Mouse (Mus musculus): ENCODE results near the gene Socs4. TPM values are rescaled to one million over a fixed set of nuclear protein-coding genes. Genes with fewer than 3 reads are reported as not detected.
"Not testable (repeated sequence)": the region's sequence is repeated elsewhere in the genome, so short reads cannot be mapped to it uniquely, and the experiment has no call there.

The Socs4 gene
- total RNA-seq, 2 experiments from 2014 or later = 8.7 to 10.8 TPM

DNA sequence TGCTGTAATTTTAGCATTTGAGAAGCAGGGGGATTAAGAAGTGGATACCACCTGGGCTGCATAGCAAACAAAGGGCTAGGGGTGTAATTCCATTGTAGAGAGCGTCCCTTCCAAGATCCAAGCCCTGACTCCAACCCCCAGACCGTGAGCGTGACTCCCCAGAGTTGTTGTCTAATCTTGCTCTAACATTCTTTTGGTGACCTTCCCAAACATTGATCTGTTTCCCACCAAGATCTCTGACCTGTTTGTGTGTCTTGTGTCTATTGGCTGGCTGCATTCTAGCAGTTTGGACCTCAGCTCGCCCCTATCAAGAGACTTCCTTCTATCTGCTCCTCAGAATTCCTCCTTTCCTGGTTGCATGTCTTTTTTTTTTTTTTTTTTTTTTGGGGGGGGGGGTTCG, 10.3 kb downstream of the Socs4 start:
- DNase-seq = no peak

DNA sequence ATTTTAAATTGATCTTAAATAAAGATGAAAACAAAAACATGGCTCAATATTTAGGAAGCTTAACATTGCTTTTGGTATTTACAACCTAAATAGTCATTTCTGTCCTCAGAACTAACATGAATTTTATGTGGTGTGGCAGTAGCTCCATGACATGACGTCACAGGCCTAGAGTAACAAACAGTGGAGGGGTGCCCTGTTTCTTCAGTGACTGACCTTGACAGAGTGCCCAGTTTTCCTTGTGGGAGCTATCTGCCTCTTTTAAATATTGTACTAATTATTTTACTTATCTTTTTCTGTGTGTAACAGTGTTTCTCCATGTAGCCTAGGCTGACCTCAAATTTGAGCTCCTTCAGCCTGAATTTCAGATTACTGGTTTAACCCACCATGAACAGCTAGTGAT, 15.0 kb downstream of the Socs4 start:
- DNase-seq = no peak

DNA sequence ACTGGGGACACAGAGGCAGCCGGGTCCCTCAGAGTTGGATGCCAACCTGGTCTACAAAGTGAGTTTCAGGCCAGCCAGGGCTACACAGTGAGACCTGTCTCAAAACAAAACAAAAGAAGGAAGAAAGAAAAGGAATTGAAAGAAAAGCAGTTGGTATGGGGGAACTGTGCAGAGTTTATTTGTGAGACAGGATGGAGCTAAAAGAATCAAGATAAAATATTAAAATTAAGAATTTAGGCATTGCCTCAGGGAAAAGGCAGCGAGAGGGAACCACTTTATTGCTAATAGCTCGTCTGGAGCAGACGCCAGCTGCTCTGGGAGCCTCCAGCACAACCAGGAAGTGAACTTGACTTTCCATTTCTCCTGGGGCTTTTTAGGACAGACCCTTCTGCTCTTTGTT, 17.4 kb downstream of the Socs4 start:
- no peak for DNase-seq

DNA sequence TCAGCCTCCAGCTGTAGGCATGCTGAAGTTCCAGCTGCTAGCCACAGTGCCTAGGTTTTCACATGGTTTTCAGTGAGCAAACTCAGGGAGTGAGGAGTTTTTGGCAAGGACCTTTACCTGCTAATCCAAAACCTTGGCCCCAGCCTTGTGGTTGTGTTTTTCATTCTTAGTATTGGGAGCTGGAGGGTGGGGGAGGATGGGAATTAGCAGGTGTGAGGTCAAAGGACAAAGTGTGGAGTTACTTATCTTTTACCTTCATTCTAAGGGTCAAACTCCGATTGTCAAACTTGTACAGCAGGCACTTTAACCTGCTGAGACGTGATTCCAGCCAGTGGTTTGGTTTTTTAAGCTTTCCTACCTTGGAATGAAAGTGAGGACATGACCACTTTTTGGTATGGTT, 19.5 kb downstream of the Socs4 start:
- DNase-seq = no peak

DNA sequence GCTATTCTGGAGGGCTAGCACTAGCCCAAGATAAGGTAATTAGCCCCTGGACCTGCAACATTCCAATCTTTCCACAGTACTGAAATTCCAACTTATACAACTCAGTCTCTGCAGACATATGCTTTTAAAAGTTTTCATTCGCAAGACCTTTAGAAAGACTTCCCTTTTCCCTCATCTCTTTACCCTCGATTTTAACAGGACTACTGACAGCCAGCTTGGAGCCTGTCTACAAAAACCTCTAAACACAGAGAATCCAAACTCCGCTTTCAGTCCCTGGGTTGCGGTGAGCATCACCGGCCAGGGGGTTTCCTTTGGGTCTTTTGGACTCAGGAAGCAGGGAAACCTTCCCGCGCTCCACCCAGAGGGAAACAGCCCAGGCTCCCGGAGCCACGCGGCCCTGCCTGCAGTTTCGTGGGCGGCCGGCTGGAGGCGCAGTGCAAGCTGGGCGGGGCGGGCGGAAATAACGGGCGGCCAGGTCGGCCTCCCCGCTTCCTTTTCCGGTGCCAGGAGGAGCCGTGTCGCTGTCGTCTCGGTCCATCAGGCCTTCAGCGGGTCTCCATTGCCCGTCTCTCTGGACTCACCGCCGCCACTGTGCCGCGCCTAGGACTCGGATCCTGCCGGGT, 21.2 kb downstream of the Socs4 start, which contains the start of gene Mapk1ip1l:
Gene Mapk1ip1l, plus strand, starts transcription at position 482 of the 623 bp plus-strand sequence.
- peak; percentile 94 for DNase-seq

DNA sequence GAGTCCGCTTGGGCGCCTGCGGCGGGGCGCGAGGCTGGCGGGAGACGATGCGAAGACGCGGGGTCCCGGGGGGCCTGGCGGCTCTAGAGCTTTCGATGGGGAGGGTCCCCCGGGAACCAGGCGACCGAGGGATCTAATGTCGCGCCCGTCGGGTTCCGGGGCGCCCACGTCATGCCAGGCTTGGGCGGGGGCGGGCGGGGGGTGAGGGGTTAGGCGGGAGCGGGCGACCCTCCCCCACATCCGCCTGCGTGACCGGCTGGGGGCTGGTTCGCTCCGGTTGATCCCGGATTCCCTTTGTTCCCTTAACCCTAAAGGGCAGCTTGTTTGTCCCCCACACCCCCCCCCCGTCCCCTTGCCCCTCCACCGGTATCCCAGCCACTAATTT, 21.7 kb downstream of the Socs4 start:
- no peak for DNase-seq

DNA sequence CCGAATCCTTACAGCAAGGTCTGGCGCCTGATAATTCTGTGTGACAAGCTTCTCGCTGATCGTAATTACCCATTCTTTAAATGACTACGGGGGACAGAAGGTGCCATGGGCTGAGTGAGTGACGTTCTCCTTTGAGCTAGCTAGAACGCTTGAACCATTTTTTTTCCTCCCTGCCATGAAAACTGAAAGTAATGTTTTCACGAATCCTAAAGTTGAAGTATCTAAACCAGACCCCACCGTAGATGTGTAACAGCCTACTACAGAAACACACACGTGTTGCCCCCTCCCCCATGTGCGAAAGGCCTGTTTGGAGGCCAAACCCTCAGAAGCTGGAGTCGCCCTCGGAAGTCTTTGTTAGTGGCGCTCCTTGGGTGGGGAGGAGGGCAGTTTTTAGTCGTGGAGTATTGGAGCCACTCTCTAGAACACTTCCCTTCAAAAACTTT, 22.1 kb downstream of the Socs4 start:
- DNase-seq = peak; percentile 11

DNA sequence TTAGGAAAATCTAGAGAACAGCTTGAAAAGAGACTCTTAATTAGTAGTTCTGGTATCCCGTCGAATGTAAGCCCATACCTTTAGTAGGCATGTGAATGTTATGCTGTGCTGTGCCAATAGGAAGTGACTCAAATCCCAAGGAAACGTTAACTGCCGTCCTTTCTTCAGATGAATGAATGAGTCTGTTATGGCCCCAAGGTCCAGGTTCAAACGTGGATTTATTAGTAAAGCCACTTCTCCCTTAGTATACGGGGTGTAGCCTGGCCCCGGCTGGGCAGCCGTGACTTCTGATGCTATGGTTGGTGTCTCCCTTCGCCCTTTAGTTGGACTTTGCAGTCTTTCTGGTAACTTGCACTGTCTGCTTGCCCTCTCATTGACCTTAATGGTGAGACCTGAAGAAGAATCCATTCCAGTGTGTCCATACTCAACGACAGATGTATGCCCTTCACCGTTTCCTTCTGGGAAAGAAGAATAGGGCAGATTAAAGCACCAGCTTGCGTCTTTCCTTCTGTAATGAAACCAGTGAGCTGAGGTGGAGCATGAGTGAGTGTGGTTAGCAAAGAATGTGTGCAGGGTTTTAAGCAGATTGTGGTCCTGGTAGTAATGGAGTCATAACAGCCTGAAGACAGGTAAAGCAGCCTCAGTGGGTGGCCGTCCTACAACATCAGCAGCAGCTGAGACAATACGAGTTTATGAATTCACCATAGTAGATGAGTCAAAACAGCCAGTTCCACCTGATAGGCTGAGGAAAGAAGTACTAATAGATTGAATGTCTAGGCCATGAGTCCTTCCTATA, 26.4 kb downstream of the Socs4 start:
- no peak for DNase-seq

DNA sequence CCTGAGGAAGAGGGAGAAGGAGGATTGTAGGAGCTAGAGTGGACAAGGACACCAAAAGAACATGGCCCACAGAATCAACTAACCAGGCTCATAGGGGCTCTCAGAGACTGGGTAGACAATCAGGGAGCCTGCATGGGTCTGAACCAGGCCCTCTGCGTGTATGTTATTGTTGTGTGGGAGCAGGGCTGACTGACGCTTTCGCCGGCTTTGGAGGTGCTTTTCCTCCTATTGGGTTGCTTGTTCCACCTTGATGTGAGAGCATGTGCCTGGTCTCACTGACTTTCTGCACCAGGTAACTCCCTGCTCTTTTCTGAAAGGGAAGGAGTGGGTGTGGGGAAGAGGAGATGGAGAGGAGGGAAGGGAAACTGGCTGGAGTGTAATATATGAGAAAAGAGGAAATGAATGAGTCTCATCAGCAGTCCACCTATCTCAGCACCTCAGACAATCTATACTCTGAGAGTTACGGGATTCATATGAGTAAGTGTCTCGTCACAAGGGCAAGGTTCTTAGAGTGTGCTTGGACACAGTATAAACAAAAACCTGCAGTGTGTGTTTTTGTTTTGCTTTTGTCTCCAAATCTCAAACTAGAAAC, 28.2 kb downstream of the Socs4 start:
- no peak for DNase-seq

DNA sequence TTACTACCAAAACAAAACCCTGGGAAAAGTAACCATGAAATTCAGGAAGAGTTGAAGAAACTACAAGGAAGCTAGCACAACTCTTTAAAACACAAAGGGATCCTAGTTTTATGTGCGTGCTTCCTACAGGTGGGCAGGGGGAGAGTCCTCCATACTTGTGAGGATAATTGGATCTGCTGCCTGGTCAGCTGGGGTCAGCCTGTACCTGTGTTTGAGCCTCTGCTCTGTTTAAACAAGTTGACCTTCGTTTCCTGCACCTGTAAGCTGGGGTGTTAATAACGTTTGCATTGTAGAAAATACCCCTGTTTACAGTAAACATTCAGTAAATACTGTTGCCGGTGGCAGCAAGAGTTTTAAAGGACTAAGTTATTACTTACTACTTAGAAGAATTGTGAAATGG, 29.2 kb downstream of the Socs4 start:
- no peak for DNase-seq

DNA sequence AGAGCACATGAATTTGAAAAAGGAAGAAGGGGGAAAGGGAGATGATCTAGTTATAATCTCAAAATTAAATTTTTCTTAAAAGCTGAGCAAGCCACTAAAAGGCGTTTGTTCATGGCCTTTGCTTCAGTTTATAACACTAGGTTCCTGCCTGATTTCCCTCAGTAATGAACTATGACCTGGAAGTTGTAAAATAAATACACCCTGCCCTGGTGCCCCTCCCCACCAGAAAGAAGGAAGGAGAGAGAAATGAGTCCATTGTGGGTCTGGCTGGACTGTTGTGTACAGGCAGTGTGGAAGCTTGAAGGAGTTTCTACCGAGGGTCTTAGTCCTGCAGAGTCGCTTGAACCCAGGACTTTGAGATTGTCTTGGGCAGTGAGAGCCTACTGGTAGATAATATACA, 30.9 kb downstream of the Socs4 start:
- DNase-seq = no peak

DNA sequence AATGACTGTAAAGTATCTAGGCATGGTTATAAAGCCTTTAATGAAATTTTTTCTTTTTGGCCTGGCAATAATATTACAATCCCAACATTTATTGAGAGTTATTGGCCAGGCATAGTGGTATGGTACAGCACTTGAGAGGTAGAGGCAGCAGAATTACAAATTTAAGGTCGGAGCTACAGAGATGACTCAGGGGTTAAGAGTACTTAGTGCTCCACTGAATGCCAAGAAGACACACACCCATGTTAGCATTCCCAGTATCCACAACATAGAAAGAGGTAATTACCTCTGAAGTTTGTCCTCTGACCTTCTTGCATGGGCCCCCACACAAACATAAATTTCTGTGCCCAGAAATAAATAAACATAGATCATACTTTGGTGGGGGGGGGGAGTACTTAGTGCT, 32.3 kb downstream of the Socs4 start:
- no peak for DNase-seq

DNA sequence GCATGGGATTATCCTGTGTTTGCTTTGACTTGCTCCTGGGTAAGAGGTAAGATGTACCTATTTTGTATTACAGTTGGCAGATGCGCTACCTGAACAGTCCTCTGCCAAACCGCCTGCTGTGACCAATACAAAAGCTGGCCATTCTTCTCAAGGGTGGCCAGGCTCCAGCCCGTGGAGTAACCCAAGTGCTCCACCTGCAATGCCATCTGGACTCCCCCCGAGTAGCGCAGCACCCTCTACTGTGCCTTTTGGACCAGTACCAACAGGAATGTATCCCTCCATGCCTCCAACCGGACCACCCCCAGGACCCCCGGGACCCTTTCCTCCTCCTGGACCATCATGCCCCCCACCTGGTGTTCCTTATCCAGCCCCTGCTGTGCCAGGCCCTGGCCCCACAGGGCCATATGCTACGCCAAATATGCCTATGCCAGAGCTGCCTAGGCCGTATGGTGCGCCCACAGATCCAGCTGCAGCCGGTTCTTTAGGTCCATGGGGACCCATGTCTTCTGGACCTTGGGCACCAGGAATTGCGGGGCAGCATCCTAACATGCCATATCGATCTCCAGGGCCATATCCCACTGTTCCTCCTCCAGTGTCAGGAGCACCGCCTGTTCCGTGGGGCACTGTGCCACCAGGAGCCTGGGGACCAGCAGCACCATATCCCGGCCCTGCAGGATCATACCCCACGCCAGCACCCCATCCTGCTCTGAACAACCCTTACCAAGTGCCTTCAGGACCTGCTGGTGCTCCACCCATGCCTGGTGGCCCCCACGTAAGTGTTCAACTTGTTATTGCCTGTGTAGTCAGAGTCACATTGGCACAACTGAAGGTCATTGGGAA, 33.8 kb downstream of the Socs4 start:
- no peak for DNase-seq

DNA sequence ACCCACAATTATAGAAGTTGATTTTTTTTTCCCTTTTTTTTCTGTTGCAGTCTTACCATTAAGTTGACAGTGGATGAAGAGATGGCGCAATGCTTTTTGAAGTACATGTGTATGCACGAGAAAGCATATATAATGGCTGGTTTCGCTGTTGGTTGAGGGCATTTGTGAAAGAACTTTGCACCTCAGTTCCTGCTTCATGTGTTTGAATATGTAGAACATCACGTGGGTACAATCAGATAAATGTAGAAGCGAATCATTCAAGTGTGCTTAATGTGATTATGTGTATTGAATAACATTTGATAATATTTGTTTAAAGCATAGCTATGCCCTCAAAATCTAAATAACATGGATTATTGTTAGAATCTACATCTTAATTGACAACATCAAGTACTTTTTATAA, 42.6 kb downstream of the Socs4 start:
- no peak for DNase-seq

DNA sequence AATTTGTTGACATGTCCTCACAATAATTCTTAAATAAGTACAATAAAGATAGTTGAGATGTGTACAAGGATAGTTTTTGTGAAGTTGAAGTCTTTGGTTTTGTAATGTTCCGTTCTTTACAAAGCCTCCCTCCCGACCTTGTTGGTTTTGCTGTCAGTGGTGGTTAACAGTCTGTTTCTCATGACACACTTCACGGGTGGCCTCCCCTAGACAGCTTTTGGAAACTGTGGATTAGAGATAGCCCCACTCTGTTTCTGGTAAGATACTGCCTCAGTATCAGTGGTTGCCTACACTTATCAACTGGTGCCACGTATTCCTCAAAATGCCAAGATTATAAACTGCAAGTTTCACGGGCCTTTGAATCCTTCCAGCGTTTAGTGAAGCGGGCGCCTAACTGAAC, 44.9 kb downstream of the Socs4 start:
- not testable (repeated sequence) for DNase-seq

DNA sequence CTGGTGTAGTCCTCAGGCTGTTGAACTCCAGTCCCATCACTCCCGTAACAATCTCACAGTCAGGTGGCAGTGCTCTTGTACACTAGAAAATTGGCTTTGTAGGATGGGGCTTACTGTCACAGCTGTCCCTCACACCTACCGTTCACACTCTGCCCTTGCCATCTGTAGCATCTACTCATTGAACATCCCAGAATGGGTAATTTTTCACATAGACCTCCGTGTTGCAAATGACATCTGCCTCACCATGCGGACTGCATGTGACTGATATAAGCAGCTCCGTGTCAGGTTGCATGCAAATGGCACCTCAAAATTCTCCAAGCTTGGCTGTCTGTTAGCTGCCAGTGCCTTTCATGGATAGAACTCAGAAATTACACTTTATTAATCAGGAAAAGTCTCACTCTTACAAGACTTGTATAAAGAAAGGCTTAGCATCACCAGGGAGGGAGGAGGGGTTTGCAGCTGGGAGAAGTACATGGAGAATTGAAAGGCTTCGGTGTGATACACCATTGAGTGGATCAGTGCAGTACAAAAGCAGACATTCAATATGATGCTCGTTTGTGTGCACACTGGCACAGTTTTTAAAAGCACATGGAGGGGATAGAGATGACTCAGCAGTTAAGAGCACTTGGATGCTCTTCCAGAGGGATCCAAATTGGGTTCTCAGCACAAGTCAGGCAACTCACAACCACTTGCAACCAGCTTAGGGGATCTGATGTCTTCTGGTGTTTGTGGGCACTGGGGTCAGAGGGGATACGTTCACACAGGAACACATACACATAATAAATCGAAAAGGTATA, 49.4 kb downstream of the Socs4 start:
- DNase-seq = no peak

DNA sequence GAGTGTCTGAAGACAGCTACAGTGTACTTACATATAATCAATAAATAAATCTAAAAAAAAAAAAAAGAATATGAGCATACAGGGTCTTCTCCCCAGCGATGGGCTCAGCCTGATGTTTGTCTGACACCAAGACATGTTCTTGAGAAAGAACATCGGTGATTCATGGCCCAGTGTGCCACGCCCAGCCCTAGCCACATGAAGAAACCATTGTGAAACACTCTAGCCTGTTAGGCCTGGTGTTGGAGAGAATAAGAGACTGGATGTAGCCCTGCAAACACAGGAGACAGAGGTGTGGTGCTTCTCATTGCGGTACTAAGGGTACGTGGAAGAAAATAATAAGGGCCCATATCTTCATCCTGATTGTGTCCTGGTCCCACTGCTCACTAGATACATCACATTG, 50.6 kb downstream of the Socs4 start:
- no peak for DNase-seq

DNA sequence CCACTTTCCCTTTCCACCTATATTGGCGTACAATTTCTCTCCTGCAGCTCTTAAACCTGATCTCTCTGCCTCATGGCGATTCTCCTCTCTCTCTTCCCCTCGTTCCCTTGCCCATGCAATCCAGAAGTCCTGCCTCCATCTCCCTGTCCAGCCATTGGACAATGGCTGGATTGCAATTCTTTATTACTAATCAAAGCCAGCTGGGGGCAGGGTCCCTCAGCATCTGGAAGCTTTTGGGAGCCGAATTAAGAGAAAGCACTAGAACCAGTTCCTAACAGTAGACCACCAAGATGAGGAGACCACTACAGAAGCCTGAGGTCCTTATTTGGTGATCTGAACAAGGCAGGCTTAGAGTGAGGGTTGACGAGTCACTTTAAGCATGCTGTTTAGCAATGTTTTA, 55.2 kb downstream of the Socs4 start:
- DNase-seq = no peak

DNA sequence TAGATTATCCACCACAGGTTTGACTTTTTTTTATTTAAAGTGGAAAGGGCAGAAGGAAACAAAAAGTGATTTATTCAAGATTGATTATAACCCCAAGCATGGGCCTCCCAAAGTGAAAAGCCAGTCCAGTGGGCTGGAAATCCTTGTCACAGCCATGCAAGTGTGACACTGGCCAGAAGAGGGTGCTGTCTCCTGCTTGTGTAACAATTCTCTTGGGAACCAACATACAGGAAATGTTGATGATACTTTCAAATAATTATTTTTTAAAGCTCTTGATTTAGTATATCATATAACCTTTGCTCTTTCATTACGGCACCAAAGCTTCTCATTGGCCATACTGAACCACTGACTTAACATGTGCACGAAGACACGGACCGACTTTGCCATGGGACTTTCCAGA, 58.1 kb downstream of the Socs4 start:
- DNase-seq = peak; percentile 62

DNA sequence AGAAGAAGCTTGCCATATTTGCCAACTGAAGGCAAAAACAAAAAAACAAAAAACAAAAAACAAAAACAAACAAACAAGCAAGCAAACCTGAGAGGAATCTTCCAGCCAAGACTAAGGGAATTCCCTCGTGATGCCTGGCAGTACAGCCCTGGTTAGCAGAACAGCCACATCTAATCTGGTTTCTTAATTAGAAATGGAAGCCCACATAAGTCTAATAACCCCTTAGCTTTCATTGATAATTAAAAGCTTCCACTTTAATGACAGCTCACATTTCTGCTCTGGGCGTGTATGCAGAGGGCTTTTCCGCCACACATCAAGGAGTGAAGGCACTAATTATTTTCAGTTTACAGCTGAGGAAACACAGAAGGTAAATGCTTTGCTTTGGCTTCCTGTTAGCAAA, 58.6 kb downstream of the Socs4 start:
- no peak for DNase-seq

DNA sequence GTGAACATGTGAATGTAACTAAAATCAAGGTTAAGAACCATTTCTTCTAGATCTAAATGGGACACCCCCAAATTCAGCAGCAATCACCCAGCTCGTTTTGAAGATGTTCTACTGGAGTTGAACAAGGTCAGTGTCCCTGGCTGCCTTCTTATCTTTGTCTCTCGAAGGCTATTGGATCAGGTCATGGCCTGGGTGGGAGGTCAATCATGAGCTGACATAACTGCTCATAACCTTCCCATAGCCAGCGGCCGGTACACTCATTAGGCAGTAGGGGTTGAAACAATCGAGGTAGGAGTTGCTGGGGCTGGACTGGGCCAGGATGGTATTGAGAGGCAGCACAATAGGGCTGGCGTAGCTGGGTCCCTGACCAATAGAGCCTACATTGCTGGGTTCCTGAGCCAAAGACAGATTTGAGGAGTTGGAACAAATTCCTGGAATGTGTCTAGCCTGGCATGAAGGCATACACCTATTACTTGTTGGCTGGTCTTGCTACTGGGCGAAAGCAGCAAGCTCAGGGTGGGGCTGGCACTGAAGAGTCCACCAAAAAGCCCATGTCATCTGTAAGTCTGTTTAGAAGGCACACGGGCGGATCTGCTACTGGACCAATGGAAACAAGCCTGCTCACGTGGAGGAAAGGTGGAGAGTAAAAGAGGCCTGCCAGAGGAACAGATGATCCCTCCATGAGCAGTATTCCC, 63.6 kb downstream of the Socs4 start:
- no peak for DNase-seq

All from gastrocnemius, postnatal 10 days (tissue).